Mouse (Mus musculus) myocyte (in vitro differentiated cells): Measurements from ENCODE around the gene Wdr20.

Experiments used
- CEBPB ChIP-seq: IDR thresholded peaks from 2 replicates; pipeline ENCODE4 v1.6.1; 2011; ENCODE audit warnings: mild to moderate bottlenecking, moderate library complexity; ENCODE audit not compliant: poor library complexity, insufficient read depth, severe bottlenecking
- E2F4 ChIP-seq: IDR thresholded peaks from one replicate; pipeline ENCODE4 v1.6.1; 2011; ENCODE audit warnings: mild to moderate bottlenecking, control low read depth, moderate library complexity; ENCODE audit not compliant: insufficient read depth
- MAX ChIP-seq: IDR thresholded peaks from one replicate; pipeline ENCODE4 v1.6.1; 2011; ENCODE audit warnings: low read depth, mild to moderate bottlenecking, control low read depth
- MYOD1 ChIP-seq, 3 experiments: IDR thresholded peaks; one replicate each; pipeline ENCODE4 v1.6.1; 2011; ENCODE audit warnings: control low read depth in 2 of 3, low read depth in 2 of 3, mild to moderate bottlenecking in 2 of 3, moderate library complexity in 1 of 3; ENCODE audit not compliant: insufficient read length in 2 of 3, control insufficient read depth in 1 of 3
- MYOG ChIP-seq, 3 experiments: IDR thresholded peaks; one replicate each; pipeline ENCODE4 v1.6.1; 2011; ENCODE audit warnings: control low read depth in 2 of 3, low read depth in 2 of 3, mild to moderate bottlenecking in 2 of 3; ENCODE audit not compliant: insufficient read length in 2 of 3, control insufficient read depth in 1 of 3, insufficient read depth in 1 of 3
- POLR2A ChIP-seq: IDR thresholded peaks from one replicate; pipeline ENCODE4 v1.6.1; 2011; ENCODE audit warnings: low read depth, mild to moderate bottlenecking, control low read depth, moderate library complexity; ENCODE audit not compliant: insufficient read length
- POLR2AphosphoS2 ChIP-seq: IDR thresholded peaks from one replicate; pipeline ENCODE4 v1.6.1; 2011; ENCODE audit warnings: low read depth, control low read depth; ENCODE audit not compliant: insufficient read length
- REST ChIP-seq: IDR thresholded peaks from one replicate; pipeline ENCODE4 v1.6.1; 2011; ENCODE audit warnings: mild to moderate bottlenecking, control low read depth, moderate library complexity; ENCODE audit not compliant: insufficient read depth, insufficient read length
- SRF ChIP-seq: IDR thresholded peaks from one replicate; pipeline ENCODE4 v1.6.1; 2011; ENCODE audit warnings: low read depth; ENCODE audit not compliant: control insufficient read depth, insufficient read length
- TCF12 ChIP-seq: IDR thresholded peaks from one replicate; pipeline ENCODE4 v1.6.1; 2011; ENCODE audit warnings: mild to moderate bottlenecking, control low read depth; ENCODE audit not compliant: poor library complexity, insufficient read depth, severe bottlenecking
- TCF3 ChIP-seq: IDR thresholded peaks from one replicate; pipeline ENCODE4 v1.6.1; 2011; ENCODE audit warnings: low read depth, control low read depth; ENCODE audit not compliant: insufficient read length
- USF1 ChIP-seq: IDR thresholded peaks from one replicate; pipeline ENCODE4 v1.6.1; 2011; ENCODE audit warnings: low read depth, mild to moderate bottlenecking, control low read depth, moderate library complexity

- TF ChIP-seq TCF12 (no peak), USF1 (no peak), POLR2A (no peak), CEBPB (no peak), MAX (no peak), POLR2AphosphoS2 (no peak), E2F4 (no peak), MYOG (IDR thresholded peaks at IDR 0.05; ENCODE audit: control insufficient read depth in 1 of 3, insufficient read depth in 1 of 3, insufficient read length in 2 of 3, low read depth in 2 of 3) (no peak), MYOD1 (IDR thresholded peaks at IDR 0.05; ENCODE audit: control insufficient read depth in 1 of 3, insufficient read length in 2 of 3, low read depth in 2 of 3) (no peak), SRF (no peak), REST (no peak), TCF3 (no peak)
Measured at GRCm38 (mm10) chr12:110806301-110806970, 68.7 kb downstream of the Wdr20 start.
